Comparison of ENCODE assay signal across 29 mouse cellular contexts in the genomic region with DNA sequence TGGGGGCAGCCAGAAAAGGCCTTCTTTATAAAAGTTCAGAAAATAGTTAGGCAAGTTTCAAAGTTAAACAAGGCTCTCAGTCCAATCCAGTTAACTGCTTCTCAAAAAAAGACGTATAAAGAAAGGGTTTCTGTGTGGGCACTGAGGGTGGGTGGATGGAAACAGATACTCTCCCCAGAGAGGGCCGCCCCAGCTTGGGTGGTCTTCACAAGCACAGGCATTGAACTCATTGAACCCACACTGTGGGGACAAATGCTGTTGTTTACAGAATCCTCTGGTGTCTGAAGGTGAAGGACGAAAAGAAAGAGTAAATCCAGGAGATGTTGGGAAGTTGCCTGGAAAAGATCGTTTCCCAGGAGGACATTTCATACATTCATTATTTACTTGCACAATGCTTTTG.
DNase-seq lines count a peak whose midpoint lies in the region; ATAC-seq and TF ChIP-seq lines count a peak whose summit lies in the region.
"Had no signal": no experiment of that assay in that cellular context is flagged by ENCODE, and none has a peak within 500 bp of the region (broad histone marks: within the 10 kb centered on the region; RNA-seq: fewer than 3 reads in every experiment).

No protein-coding gene starts in this region.

- no peak overlapping the region for H3K9ac ChIP-seq in lung, embryonic 14.5 days
- no peak overlapping the region for H3K9ac ChIP-seq in embryonic facial prominence, embryonic 11.5 days (replicated peaks; ENCODE audit: low read length)
- H3K9ac ChIP-seq: embryonic facial prominence, embryonic 13.5 days; forebrain, embryonic 12.5 days; forebrain, embryonic 15.5 days; heart, embryonic 12.5 days; heart, embryonic 15.5 days; hindbrain, embryonic 13.5 days; intestine, embryonic 15.5 days had no signal

- no peak; the same call in 1 of the 2 replicates for ATAC-seq in lung, embryonic 14.5 days (ENCODE audit: insufficient read depth)
- ATAC-seq in embryonic facial prominence, embryonic 11.5 days (replicated peaks; ENCODE audit: insufficient number of reproducible peaks, low FRiP score, low TSS enrichment, low read depth): no peak
- ATAC-seq: forebrain, embryonic 15.5 days; hindbrain, embryonic 16.5 days; intestine, embryonic 15.5 days; Patski had no signal

- DNase-seq in adrenal gland, postnatal 14 days: peak; percentile 4
- DNase-seq in adrenal gland, postnatal 36 days: no peak
- peak; percentile 3 for DNase-seq in lung, embryonic 14.5 days
- DNase-seq in lung, postnatal 36 days: no peak
- DNase-seq in embryonic facial prominence, embryonic 11.5 days (ENCODE audit: low spot score): peak; percentile 20
- DNase-seq in left cerebral cortex, postnatal 10 days (ENCODE audit: extremely low spot score in 1 of 2, low spot score in 2 of 2): no peak
- DNase-seq in cerebellum, postnatal 4 days (ENCODE audit: low spot score in 2 of 2): no peak
- DNase-seq: B cell, adult 2 months; cerebellum, adult 11 months; cerebellum, adult 2 months; cerebellum, adult 9-11 months; cerebellum, postnatal 25 days; gastrocnemius, postnatal 25 days; heart, adult 18-20 months; heart, postnatal 10 days; heart, postnatal 36 days had no signal

- H3K9me3 ChIP-seq in lung, embryonic 14.5 days (ENCODE audit: low read depth, low read length): no peaks in the 10 kb centered on the region
- no peaks in the 10 kb centered on the region for H3K9me3 ChIP-seq in embryonic facial prominence, embryonic 11.5 days (replicated peaks; ENCODE audit: control insufficient read depth, low read length)
- H3K9me3 ChIP-seq: embryonic facial prominence, embryonic 13.5 days; forebrain, embryonic 12.5 days; forebrain, embryonic 15.5 days; G1E; heart, embryonic 12.5 days; heart, embryonic 15.5 days; hindbrain, embryonic 10.5 days; hindbrain, embryonic 13.5 days; intestine, embryonic 15.5 days had no signal

- no peak for TF ChIP-seq CTCF in lung, embryonic 14.5 days (IDR thresholded peaks at IDR 0.05; ENCODE audit: low read depth)

- no peaks in the 10 kb centered on the region for H3K4me1 ChIP-seq in lung, embryonic 14.5 days (ENCODE audit: insufficient read depth)
- no peaks in the 10 kb centered on the region for H3K4me1 ChIP-seq in embryonic facial prominence, embryonic 11.5 days (ENCODE audit: control insufficient read depth, insufficient read depth, low read length)

- no peak overlapping the region for H3K27ac ChIP-seq in lung, embryonic 14.5 days (ENCODE audit: low read depth)
- H3K27ac ChIP-seq in embryonic facial prominence, embryonic 11.5 days (replicated peaks; ENCODE audit: low read depth, low read length): no peak overlapping the region
- H3K27ac ChIP-seq: embryonic facial prominence, embryonic 13.5 days; forebrain, embryonic 12.5 days; forebrain, embryonic 15.5 days; heart, embryonic 15.5 days; hindbrain, embryonic 10.5 days; hindbrain, embryonic 13.5 days; intestine, embryonic 15.5 days had no signal

- WGBS in lung, embryonic 14.5 days: 44% methylated on average over 4 of the region's 4 CpGs
- WGBS in embryonic facial prominence, embryonic 11.5 days: 49% methylated on average over 4 of the region's 4 CpGs

- H3K36me3 ChIP-seq in lung, embryonic 14.5 days (ENCODE audit: insufficient read depth): no peaks in the 10 kb centered on the region
- H3K36me3 ChIP-seq in embryonic facial prominence, embryonic 11.5 days (replicated peaks; ENCODE audit: control insufficient read depth, insufficient read depth, low read depth, low read length): no peaks in the 10 kb centered on the region
- H3K36me3 ChIP-seq: embryonic facial prominence, embryonic 13.5 days; forebrain, embryonic 12.5 days; forebrain, embryonic 15.5 days; G1E; heart, embryonic 12.5 days; heart, embryonic 15.5 days; hindbrain, embryonic 10.5 days; hindbrain, embryonic 13.5 days; intestine, embryonic 15.5 days had no signal

- H3K4me3 ChIP-seq in lung, embryonic 14.5 days (ENCODE audit: low read depth, low read length): no peak overlapping the region
- no peak overlapping the region for H3K4me3 ChIP-seq in embryonic facial prominence, embryonic 11.5 days (ENCODE audit: low read depth, low read length)
- H3K4me3 ChIP-seq: embryonic facial prominence, embryonic 13.5 days; erythroblast, embryonic 14.5 days; forebrain, embryonic 12.5 days; forebrain, embryonic 15.5 days; heart, embryonic 12.5 days; heart, embryonic 15.5 days; hindbrain, embryonic 10.5 days; hindbrain, embryonic 13.5 days; intestine, embryonic 15.5 days had no signal

- no peak overlapping the region for H3K4me2 ChIP-seq in lung, embryonic 14.5 days
- no peak overlapping the region for H3K4me2 ChIP-seq in embryonic facial prominence, embryonic 11.5 days (ENCODE audit: low read depth, low read length)
- H3K4me2 ChIP-seq: embryonic facial prominence, embryonic 13.5 days; forebrain, embryonic 12.5 days; forebrain, embryonic 15.5 days; heart, embryonic 12.5 days; heart, embryonic 15.5 days; hindbrain, embryonic 13.5 days; intestine, embryonic 15.5 days had no signal

- intact Hi-C loops in left cerebral cortex, postnatal 10 days (cut with DNase I): no loop called here

- H3K27me3 ChIP-seq in lung, embryonic 14.5 days (ENCODE audit: insufficient read depth, low read length): no peaks in the 10 kb centered on the region
- no peaks in the 10 kb centered on the region for H3K27me3 ChIP-seq in embryonic facial prominence, embryonic 11.5 days (ENCODE audit: control insufficient read depth, insufficient read depth, low read length)
- H3K27me3 ChIP-seq: CH12.LX; embryonic facial prominence, embryonic 13.5 days; forebrain, embryonic 12.5 days; forebrain, embryonic 15.5 days; heart, embryonic 12.5 days; heart, embryonic 15.5 days; hindbrain, embryonic 13.5 days; intestine, embryonic 15.5 days had no signal

Comparison
In these comparisons a context has a peak if more than half of its experiments do, and no peak if none do; other contexts are left out.
1. DNase-seq: peak in adrenal gland, postnatal 14 days (single experiment), lung, embryonic 14.5 days (single experiment) and embryonic facial prominence, embryonic 11.5 days (single experiment); none in adrenal gland, postnatal 36 days (0 of 2), lung, postnatal 36 days (single experiment), left cerebral cortex, postnatal 10 days (0 of 2) and cerebellum, postnatal 4 days (0 of 2).